Mouse (Mus musculus) heart, postnatal 0 days (tissue): Measurements from ENCODE around the gene Rap1gap.

Experiments
- CTCF ChIP-seq: IDR thresholded peaks from 2 replicates; pipeline ENCODE4 v1.5.1; 2016; ENCODE audit warnings: antibody characterized with exemption, control low read depth, low read depth
- EP300 ChIP-seq: IDR thresholded peaks from 2 replicates; pipeline ENCODE4 v1.6.1; 2016; ENCODE audit warnings: antibody characterized with exemption, low read depth

GRCm38 (mm10) chr4:137724212-137724611, 59.7 kb downstream of the Rap1gap start:
- TF ChIP-seq CTCF (no peak), EP300 (no peak)
